Mouse (Mus musculus): ENCODE measurements at regions not wholly inside any gene's neighbourhood (a gene's known extent, or its start where the extent isn't known, plus 50 kb on each side); places are given as distances from the start of the nearest gene placed in this dataset.

DNA sequence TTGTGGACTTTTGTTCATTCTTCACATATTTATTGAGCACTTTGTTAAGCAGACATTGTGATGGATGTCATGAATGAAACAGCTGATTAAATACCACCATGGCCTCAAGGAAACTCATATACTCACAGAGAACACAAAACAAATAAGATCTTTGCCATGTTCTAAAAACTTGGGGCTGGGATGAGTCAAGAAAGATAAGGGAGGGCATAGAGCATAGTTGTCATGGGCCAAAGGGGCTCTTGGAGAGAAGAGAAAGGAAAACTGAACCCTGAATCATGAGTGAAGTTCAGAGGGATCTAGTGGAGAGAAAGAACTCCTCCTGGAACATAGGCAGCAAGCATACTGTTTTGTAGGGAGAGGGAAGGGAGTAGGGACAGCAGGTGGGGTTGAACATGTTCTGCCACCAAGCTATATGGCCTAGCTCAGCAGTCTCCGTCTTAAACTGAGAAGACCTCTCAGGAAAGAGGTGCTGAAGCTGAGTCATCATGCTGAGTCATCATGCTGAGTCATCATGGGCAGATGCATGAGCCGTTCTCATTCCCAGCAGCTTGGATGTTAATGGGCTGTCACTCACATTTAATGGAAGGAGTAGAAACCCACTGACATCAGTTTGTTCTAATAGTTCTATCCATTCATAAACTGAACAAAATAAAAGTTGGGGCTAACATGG, 69.6 kb downstream of the Cetn3 start:
- peak; percentile 9 for DNase-seq (ENCODE audit: low spot score)

DNA sequence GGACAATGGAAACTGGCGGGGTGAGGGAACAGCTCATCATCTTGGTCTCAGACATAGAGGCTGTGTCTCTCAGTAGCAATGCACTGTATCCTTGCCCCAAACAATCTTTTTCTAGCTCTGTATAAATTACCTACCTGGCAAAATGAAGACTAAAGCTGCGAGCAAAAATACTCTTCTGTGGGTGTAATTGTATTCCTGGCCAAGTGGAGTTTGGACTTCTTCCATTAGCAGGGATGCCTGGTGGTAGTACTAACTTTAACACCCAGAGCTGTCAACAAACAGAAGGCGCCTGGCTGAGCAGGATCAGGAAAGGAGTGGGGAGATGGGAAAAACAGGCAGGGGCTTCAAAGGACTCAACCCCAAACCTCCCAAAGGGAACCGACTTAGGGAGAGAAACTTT, 73.2 kb downstream of the Cetn3 start:
- DNase-seq (ENCODE audit: low spot score): no peak

DNA sequence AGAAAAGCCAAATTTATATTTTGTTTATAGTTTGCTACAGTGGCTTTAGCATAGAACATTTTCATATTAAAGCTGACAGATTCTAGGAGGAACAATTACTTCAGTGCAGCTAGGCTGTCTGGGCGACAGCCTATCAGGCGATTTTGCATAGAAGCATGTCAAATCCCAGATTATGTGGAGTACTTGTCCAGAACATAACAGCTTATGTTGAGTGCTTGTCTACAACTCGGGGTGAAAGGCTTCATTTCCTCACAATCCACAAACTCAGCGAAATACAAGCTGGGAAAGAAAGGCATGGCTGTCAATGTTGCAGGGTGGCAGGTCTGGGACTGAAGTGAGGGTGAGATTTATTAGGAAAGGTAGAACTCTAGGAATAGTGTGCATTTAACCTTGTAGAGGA, 77.8 kb downstream of the Cetn3 start:
- DNase-seq (ENCODE audit: low spot score): no peak

DNA sequence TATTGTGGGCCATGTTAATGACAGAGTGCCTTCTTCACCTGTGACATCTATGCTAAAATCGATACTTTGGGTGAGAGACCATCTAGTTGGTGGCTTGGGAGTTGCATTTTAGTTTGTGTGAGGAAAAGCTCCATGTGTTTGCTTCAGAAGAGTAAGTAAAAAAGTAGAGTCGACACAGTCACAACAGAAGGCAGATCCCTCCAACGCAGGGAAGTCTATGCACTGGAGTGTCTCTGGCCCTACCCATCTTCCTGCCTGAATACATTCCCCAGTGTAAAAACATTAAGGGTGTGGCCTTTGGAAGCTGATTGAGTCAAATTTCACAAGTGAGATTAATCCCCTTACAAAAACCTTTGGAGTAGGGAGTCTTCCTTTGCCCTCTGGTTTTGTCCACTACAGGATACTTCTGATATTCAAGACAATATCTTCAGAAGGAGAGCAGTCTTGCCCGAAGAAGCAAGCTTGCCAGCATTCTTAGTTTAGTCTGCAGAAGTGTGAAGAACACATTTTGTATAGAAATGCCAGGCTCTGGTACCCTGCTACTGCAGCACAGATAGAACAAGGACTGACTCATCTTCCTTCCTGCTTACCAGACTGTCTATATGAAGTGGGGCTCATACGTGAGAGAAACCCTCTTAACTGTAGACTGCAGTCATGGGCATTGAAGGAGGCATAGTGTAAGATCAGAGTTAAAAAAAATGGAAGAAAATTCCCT, 79.2 kb downstream of the Cetn3 start:
- no peak for DNase-seq (ENCODE audit: low spot score)

DNA sequence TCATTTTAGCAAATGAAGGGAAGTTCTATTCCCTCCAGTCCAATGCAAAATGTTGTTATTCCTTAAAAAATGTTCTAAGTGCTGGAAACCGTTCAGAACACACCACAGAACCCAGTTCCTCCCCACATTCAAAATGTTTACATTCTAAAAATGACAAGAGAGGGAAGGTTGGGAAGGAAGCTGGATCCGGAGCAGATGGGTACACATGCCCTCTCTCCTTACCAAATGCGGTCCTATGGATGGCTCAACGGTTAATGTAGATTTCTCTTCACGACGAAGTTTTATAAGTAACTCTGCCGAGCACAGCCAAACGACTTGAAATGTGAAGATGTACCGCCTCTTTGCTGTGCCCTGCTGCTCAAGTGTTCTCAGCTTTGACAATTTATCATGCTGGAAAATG, 88.3 kb downstream of the Cetn3 start:
- no peak for DNase-seq (ENCODE audit: low spot score)

DNA sequence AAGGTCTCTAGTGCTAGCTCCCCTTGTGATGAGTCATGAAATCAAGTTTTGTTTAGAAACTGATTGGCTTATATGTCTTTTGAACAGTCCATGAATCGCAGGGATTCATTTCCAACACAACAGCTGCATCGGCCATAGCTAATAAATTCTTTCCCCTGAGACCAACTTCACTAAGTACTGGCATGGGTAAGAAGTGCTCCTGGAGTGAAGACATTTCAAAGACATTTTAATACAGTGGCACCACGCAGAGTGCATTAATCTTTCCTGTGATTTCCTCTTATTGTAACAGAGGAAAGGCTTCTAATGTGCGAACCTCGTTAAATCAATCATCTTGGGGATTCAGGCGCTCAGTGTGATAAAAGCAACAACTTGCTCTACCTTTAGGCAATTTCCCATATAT, 103.0 kb downstream of the Cetn3 start:
- no peak for DNase-seq (ENCODE audit: low spot score)

DNA sequence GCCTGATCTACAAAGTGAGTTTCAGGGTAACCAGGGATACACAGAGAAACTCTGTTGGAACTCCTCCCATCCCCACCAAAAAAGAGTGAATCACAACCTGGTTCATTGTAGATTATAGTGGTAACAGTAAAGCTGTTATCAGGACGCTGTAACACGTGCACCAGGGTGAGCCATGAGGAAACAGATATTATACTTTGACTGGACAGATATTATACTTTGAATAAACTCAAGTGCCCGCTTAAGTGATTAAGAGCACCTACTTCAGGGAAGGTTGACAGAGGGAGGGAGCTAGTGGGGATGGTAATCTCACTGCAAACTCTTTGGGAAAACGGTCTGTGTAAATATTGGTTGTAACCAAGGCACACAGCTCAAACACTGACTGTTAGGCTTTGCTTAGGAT, 147.4 kb downstream of the Cetn3 start:
- no peak for DNase-seq (ENCODE audit: low spot score)

DNA sequence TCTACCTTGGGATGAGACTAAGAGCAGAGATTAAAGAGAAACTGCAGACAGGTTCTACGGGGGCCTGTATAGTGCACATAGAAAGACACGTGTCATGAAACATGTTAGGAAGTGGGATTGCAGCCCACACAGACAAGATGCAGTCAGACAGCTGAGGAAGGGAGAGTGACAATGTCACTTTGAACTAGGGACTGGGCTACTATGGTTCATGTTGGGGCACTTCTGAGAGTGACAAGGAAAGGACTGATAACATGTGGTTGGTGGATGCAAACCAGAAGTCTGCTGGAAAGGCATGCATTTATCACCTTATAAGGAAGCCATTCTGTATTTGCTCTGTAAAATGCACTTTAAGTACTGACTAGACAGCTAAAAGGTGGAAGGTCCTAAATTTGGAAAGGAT, 148.3 kb downstream of the Cetn3 start:
- no peak for DNase-seq (ENCODE audit: low spot score)

DNA sequence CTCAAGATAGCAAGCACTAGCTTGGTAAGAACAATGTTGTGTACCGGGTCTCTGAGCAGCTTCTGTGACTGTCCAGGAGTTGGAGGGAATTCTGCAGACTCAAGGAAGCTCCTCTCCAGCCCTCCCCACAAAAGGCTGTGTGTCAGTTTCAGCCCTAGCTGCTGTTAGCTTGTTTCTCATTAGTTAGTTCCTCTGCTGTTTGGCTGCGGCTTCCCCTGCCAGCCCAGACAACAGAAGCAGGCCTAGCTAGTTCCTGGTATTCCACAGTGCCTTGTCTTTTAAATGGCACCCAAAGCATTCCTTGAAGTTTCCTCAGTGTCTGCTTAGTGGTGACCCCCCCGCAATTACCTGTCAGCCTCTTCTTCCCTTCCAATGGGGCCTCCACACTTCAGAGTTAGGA, 154.2 kb downstream of the Cetn3 start:
- no peak for DNase-seq (ENCODE audit: low spot score)

DNA sequence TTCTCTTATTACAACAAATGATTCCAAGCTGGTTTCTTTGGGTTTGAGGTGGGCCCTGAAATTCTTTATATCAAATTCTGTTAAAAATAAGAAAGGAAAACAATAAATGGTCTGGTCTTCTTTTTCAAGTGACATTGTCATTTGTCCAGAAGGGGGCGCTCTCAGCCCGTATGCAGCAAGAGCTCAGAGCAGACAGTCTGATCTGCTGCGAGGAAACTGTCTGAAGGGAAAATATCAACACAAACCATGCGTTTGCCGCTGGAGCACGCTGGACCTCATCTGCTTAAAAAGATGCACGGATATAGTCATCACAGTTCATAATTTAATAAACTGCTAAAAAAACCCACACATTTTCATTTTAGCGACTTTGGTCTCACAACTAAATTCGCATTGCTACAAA, 161.2 kb downstream of the Cetn3 start:
- DNase-seq (ENCODE audit: low spot score): peak; percentile 87

DNA sequence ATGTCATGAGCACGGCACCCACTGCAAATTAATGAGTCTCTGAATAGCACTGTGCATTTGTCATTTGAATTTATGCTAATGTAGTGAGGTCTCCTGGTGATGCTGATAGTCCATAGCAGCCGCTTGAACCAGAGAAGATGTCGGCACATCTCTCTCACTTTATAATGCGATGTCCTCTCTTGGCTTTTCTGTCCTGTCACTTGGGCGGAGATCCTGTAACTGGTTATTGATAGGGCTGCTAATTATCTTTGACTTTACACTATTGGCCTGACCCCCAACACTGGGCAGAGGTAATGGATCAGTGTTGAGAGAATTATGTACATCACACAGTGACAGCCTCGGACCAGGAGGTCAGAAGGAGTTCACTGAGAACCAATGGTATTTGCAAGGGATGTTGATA, 161.6 kb downstream of the Cetn3 start:
- peak; percentile 40 for DNase-seq (ENCODE audit: low spot score)

DNA sequence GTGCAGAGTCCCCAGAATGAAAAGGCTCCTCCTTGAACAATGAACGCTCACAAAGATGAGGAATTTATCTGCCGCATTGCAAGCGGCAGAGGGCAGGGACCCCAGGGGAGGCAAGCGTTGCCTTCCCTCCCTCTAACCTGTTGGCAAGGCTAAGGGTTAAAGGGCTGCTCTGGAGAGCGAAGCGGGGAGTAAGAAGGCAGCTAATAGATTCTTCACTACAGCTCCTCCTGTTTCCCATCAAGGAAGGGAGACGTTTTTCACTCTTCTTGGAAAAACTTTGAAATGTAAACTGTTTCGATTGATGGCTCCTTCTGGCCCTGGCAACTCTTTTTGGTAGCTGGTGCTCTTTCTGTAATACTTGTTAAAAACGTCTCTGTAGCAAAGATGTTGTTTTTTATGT, 162.9 kb downstream of the Cetn3 start:
- DNase-seq (ENCODE audit: low spot score): peak; percentile 67

DNA sequence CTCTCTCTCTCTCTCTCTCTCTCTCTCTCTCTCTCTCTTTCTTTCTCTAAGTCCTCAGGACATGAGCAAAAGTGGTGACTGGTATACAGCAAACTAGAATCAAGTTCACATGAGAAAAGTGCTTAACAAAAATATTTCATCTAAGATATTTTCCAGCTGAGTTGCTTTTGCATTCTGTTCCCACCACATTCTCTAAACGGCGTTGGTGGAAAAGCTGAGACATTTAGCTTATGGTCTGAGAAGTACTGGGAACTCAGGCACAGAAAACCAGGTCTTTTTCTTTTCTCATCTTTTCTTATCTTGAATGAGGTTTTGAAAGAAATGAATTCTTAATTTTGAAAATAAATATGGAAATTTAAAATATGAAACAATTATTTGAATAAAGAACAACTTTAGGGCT, 182.6 kb downstream of the Cetn3 start:
- no peak for DNase-seq (ENCODE audit: low spot score)

DNA sequence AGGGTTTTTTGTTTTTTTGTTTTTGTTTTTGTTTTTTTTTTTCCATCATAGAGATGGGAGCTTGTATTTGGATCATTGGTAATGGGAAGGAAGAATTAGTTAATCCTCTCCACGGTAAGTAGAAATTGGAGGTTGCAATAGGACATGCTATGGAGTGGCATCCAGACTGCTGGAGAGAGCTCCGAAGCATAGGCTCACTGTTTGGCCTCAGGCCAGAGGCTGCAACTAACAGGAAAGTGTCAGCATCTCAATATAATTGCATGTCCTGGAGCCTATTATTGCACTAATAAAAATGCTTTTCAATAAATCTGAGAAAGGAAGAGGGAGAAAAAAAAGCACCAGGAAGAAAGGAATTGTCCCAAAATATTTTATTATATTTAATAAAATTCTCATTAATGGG, 193.0 kb downstream of the Cetn3 start:
- no peak for DNase-seq (ENCODE audit: low spot score)

DNA sequence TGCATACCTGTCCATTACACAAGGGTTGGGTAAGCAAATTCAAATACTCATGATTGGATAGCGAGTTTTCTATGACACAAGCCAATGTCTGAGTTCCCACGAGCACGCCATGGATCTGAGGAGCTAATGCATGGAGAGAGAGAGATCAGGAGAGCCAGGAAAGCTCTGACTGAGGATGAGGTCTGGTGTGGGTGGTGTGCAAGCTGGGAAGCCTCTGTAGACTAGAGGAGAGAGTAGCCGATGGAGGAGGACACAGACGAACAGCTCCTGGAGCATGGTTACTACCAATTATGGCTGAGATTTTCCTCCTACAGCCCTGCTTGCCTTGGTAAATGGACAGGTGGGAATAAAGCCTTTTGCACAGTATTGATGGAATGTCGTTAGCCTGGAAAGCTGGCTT, 195.1 kb downstream of the Cetn3 start:
- no peak for DNase-seq (ENCODE audit: low spot score)

DNA sequence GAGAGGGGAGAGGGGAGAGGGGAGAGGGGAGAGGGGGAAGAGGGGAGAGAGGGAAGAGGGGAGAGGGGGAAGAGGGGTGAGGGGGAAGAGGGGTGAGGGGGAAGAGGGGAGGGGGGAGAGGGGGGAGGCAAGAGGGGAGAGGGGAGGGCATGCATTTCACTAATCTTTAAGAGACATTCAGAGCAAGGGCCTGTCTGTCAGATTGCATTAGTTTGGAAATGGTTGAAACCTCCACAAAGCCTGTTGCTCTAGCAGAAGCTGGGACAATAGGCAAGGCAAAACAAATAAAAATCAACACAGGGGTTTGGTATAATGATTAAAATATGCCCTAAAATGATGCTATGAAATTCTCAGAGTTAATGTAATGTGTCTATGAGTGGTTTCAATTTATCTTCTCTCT, 196.4 kb downstream of the Cetn3 start:
- DNase-seq (ENCODE audit: low spot score): no peak

DNA sequence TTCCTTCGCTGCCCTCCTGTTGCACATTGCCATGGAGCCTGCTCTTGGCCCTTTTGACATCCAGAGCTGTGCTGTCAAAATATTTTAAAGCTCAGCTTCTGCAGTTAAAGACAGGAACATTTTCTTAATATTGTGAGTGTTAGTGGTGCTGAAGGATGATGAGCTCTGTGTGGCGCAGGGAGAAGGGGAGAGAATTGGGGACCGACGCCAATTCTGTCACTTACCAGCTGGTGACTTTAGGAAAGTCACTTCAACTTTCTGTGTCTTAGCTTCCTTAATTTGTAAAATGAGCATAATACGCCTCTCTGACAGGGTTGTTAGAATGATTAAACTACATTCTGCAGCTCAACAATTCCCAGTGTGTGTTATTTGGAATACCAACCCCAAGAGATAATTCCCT, 197.2 kb downstream of the Cetn3 start:
- no peak for DNase-seq (ENCODE audit: low spot score)

DNA sequence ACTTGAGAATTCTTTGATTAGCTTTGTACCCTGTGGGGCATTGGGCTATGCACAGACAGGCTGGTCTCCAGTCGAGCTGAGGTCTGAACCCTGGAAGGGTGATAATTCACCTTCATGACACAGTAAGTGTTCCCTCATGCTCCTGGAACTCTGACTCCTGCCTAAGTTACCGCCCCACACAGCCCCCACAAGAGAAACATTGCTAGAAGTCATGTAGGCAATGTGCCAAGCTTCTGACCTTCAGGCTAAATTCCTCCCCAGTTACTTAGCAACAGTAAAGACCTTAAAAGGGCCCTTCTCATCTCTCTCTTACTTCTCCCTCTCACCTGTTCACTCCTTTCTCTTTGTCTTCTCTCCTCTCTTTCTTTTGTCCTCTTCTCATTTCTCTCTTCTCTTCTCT, 199.6 kb downstream of the Cetn3 start:
- DNase-seq (ENCODE audit: low spot score): no peak

DNA sequence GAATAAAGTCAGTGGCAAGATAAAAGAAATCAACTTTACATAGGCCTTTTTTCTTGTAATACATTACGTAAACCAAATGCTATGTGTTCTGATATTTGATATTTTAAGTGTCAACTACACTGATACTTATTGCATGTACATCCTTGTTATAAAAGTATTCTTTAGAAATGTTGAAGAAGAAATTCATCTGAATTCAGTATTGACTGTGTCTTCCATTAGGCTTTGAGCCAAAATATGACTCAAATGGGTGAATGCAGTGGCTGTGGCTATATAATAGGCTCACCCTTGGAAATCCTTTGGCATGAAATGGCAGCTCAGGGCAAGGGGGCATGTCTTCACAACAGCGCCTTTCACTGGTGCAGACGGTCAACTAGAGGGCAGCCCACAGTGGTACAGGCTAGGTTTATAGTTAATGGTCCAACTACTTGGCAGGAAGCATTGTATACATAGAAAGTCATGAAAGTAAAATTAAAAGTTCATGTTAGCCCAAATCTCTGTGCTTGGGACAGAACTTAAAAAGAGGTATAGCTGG, 217.9 kb downstream of the Cetn3 start:
- no peak for DNase-seq (ENCODE audit: low spot score)

DNA sequence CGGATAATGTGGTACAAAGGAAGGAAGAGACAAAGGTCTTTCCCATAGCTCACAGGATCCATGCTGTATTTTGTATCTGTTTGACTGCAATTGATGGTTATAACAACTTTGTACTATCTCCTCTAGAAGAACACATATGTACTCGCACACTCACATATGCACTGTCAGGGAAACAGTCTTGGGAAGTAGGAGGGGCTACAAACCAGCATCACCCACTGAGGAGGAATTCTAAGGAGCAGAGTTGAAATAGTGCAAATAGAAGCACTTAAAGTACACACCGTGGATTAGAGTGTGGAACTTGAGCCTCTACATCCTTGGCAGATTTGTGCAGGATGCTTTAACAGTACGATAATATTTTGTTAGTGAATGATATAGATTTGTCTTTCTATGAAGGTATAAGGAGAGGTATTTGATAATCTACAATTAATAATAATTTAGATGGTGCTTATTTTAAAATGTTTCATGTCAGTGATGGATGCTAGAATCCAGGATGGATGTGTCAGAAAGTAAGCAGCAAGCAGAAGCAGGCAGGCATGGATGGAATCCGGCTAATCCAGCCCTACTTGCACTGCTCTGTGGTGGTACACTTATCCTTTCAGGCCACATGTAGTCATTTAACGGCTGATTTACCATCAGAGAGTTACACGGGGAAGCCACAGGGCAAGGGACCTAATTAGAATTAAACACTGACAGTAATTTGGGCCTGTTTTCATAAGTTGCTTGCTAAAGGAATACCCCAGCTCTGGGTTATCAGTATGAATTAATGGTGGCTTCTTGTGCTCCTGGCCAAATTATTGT, 223.3 kb downstream of the Cetn3 start:
- no peak for DNase-seq (ENCODE audit: low spot score)

DNA sequence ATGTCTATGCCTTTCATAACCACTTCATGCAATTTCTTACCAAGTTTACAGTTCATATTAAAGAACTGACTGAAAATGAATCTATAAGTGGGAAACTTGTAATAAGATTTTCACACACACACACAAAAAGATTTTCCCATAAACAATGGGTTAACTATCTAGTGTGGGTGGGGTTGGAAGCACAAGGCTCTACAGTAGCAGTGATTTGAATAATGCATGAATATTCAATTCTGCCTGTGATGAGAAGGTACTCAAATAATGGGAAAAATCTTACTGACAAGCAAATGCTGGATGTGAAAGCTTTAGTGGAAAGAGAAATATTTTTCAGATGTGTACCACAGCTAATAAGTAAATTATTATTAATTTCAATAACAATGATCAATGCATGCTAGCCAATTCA, 224.3 kb downstream of the Cetn3 start:
- DNase-seq (ENCODE audit: low spot score): no peak

DNA sequence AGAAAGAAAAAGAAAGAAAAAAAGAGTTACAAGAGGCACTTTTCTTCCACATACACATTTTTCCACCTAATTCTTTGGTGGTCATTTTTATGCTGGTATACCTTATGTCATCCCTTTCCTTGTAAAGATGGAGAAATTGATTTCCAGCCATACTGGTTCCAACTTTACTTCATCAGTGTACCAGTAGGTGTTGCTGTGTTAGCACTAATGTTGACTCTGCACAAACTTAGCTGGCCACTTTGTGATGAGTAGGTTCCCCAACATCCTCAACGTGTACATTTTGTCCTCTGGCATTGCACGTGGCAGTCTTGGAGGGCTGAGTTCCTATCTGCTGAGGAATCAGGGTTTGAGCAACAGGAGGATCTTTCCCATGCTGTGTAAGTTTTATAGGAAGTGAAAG, 256.7 kb downstream of the Cetn3 start:
- DNase-seq (ENCODE audit: low spot score): no peak

DNA sequence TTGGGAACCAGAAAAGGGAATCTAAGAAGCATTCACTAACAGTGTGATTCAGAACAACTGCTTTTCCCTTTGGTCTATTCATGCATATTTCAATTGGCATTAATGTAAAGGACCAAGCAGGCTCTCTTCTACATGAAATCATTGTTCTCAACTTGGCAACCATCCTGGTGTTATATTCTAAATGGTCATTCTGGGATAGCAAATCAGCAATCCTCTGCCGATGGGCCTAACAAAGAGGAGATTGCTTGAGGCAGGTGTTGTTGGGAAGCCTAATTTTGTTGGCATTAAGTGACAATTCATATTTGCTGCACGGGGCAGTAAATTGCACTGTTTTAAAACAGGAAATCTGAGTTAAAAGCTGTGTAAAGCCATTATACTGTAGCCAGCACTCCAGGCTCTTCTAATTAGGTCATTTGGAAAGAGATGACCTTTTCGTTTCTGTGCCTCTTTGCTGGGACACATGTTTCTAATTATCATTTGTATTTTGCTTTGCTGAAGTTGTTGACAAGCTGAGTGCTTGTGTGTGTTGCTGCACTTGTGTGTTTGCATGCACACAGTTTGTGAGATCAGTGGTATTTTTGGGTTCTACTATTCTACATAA, 275.4 kb downstream of the Cetn3 start:
- peak; percentile 31 for DNase-seq (ENCODE audit: low spot score)
